Mouse (Mus musculus): Measurements from ENCODE around the gene Cul7.

The Cul7 gene

DNA sequence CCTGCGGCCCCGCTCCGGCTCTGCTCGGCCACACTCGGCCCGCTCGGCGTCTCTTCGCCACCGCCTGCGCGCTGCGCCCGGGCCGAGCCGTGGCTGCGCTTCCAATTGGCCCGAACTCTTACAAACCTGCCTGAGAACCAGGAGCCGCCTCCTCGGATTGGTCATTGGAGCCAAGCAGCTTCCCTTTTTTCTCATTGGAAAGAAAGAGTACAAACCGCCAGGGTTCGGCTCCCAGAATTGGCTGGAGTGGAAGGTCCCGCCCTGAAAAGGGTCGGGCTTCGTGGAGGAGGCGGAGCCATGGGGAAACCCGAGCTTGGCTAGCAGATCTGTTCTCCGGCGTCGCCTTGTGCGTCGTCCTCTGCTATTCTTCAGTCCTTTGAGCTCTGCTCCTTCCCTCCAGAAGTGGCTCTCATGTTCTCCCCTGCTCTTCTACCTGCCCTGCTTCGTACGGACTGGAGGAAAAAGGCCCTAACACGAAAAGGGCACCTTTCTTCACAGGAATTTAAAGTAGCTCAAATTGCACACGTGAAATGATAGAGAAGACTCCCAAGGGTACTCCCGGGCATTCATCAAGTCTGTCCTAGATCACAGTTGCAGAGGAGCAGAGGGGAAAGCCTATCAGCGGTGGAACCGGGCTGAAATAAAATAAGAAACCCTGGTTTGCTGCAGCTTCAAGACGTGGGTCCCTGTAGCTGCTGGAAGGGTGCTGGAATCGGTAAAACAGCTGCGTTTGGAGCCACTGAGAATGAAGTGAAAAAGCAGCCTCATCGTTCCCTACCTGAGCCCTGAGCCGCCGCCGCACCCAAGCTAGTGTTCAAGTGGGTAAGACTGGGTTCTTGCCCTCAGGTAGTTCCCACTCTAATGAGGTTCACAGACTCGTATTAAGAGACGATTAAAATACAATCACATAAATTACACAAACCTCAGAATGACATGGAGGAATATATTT lies 55.0 kb downstream of the Cul7 start, which contains the start of gene Ppp2r5d:
Gene Ppp2r5d (minus strand): TSS at position 225 of the 949 bp plus-strand sequence.
- DNase-seq = peak; percentile 98

DNA sequence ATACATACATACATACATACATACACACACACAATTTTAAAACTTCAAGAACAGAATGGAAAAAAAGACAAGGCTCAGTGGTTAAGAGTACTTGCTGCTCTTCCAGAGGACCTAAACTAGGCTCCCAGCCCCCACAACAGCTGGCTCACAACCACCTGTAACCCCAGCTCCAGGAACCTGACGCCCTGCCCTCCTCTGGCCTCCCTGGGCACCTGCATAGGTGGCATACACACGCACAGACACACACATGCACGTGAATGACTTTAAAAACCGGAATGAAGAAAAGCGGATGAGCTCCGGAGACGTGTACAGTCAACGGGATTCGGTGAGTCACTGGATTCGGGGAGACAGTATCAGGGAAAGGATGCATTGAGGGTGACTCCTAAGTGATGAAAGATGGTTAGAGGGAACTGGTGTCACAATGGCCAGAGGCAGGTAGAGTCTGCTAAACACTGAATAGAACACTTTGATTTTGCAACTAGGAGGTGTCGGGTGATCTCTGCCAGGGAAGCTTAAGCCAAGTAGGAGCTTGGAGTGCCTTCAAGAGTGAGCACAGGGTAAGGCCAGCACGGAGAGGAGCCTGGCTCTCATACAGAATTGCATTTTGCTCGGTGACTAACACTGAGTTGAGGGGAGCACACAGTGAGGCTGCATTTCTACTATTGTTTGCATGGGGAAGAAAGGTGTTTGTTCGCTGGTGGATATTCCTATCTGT lies 56.4 kb downstream of the Cul7 start:
- DNase-seq = no peak

DNA sequence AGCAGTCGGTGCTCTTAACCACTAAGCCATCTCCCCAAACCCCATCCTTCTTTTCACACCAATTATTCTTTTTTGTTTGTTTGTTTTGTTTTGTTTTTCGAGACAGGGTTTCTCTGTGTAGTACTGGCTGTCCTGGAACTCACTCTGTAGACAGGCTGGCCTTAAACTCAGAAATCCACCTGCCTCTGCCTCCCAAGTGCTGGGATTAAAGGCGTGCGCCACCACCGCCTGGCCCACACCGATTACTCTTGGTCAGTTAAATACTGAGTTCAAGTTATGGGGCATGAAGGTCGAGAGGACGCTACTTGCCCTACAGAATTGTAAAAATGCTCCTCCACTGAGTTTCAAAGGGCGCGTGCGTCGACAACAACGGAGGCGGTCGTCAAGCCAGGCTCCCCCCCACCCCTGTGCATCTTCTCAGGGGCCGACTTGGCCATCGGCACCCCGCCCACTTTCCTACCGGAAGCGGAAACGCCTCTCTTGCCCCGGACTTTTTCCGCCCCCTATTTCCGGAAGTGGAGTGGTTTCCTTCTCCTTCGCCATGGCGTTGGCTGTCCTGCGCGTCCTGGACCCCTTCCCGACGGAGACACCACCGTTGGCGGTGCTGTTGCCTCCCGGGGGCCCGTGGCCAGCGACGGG lies 60.9 kb downstream of the Cul7 start, which contains the start of gene Pex6:
Gene Pex6 (plus strand): TSS at position 505 of the 639 bp plus-strand sequence.
- DNase-seq = peak; percentile 95 to 96

DNA sequence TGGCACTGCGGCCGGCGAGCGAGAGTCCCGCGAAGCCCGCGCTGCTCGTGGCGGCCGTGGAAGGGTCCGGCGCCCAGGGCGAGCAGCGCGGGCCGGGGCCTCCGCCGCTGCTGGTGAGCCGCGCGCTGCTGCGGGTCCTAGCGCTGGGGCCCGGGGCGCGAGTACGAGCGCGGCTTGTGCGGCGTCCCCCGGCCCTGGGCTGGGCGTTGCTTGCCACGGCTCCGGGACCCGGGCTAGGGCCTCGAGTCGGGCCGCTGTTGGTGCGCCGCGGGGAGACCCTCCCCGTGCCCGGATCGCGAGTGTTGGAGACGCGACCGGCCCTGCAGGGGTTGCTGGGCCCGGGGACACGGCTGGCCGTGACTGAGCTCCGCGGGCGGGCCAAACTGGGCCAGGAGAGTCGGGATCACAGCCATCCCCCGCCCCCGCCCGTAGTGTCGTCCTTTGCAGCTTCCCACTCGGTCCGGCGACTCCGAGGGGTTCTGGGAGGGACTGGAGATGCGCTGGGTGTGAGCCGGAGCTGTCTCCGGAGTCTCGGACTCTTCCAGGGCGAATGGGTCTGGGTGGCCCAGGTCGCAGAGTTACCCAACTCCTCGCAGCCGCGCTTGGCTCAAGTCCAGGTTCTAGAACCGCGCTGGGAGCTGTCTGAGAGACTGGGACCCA lies 61.6 kb downstream of the Cul7 start:
- DNase-seq = peak; percentile 58 to 68

DNA sequence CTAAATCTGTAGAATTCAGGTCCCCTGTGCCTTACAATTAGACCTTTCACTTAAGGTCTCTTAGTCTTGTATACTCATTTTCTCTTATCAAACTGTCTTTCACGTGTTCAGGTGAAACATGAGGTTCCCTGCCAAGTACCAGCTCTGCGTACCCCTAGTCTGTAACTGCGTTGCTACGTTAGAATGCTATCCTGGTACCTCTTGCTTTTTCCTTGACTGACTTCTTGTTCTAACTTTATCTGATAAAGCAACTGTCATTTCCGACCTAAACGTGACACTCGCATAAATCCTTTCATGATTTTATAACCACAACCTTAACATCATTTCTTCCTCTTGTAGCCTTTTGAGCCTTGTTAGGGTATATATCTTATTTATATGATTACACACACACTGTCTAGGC lies 62.3 kb downstream of the Cul7 start:
- DNase-seq = no peak

DNA sequence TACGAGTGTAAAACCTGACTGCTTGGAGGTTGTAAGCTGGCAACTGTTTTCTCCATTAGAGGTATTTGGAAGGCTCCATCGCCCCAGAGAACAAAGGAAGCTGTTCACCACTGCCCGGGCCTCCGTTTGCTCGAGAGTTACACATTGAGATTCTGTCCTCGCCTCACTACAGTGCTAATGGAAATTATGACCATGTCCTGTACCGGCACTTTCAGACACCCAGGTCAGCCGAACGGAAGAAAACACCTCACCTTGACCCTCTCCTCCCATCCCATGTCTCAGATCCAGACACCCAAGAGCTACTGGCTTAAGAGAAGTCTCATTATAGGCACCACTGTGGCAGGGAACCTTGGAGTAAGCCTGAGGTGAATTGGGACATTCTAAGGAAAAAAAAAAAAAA lies 63.7 kb downstream of the Cul7 start:
- no peak for DNase-seq
